Comparison of ENCODE assay signal across 8 mouse cellular contexts in genomic region chr2:120404823-120405765, GRCm38 (mm10). TPM values are rescaled to one million over a fixed set of nuclear protein-coding genes. Genes with fewer than 3 reads are reported as not detected.
DNase-seq lines count a peak whose midpoint lies in the region; ATAC-seq lines count a peak whose summit lies in the region.

No protein-coding gene starts in this region.

- 36% methylated on average over 14 of the region's 14 CpGs for WGBS in embryonic facial prominence, embryonic 13.5 days
- 43% methylated on average over 14 of the region's 14 CpGs for WGBS in hindbrain, embryonic 13.5 days
- 19% methylated on average over 14 of the region's 14 CpGs for WGBS in liver, embryonic 11.5 days
- 35% methylated on average over 14 of the region's 14 CpGs for WGBS in neural tube, embryonic 15.5 days

- no peak for ATAC-seq in embryonic facial prominence, embryonic 13.5 days (ENCODE audit: insufficient number of reproducible peaks, insufficient read depth, low FRiP score, low TSS enrichment, low read depth)
- no peak for ATAC-seq in hindbrain, embryonic 13.5 days (ENCODE audit: low FRiP score)
- ATAC-seq in liver, embryonic 11.5 days (replicated peaks; ENCODE audit: low FRiP score) = no peak
- no peak for ATAC-seq in neural tube, embryonic 15.5 days (ENCODE audit: low FRiP score)

- peak overlapping the region; percentile 68 for H3K4me3 ChIP-seq in embryonic facial prominence, embryonic 13.5 days
- H3K4me3 ChIP-seq in hindbrain, embryonic 13.5 days = peak overlapping the region; percentile 82
- H3K4me3 ChIP-seq in liver, embryonic 11.5 days (ENCODE audit: low read depth, low read length) = peak overlapping the region; percentile 58
- peak overlapping the region; percentile 87 for H3K4me3 ChIP-seq in neural tube, embryonic 15.5 days (replicated peaks)

- peak overlapping the region; percentile 94 for H3K27ac ChIP-seq in embryonic facial prominence, embryonic 13.5 days
- H3K27ac ChIP-seq in hindbrain, embryonic 13.5 days = peak overlapping the region; percentile 91
- peak overlapping the region; percentile 89 for H3K27ac ChIP-seq in liver, embryonic 11.5 days (ENCODE audit: low read depth, low read length)
- peak overlapping the region; percentile 92 for H3K27ac ChIP-seq in neural tube, embryonic 15.5 days (replicated peaks)

- intact Hi-C loops in heart, postnatal 25 days (cut with DNase I) = loop anchor here (5.0 kb wide), 2 partner anchors 53 to 327 kb away; partner anchors contain the start of gene Vps39

- H3K9me3 ChIP-seq in embryonic facial prominence, embryonic 13.5 days = peaks cover 4% of the 10 kb centered on the region; the same call in 1 of the 2 replicates
- peaks cover 14% of the 10 kb centered on the region for H3K9me3 ChIP-seq in hindbrain, embryonic 13.5 days
- H3K9me3 ChIP-seq in liver, embryonic 11.5 days (ENCODE audit: control insufficient read depth, low read length) = no peaks in the 10 kb centered on the region
- 0 out of 2 replicates have a peak, but pooled peaks cover 4% of the 10 kb centered on the region for H3K9me3 ChIP-seq in neural tube, embryonic 15.5 days (replicated peaks)

- DNase-seq in heart, adult 18-20 months = peak; percentile 3 to 10
- no peak for DNase-seq in heart, postnatal 25 days (ENCODE audit: low spot score)
- peak; percentile 35 for DNase-seq in liver, embryonic 11.5 days (ENCODE audit: low spot score)
- no peak for DNase-seq in gastrocnemius, postnatal 10 days
- no peak for DNase-seq in frontal cortex, adult 2 months (ENCODE audit: extremely low spot score in 1 of 2, low spot score in 1 of 2)

- peaks cover 15% of the 10 kb centered on the region for H3K4me1 ChIP-seq in embryonic facial prominence, embryonic 13.5 days
- H3K4me1 ChIP-seq in hindbrain, embryonic 13.5 days (replicated peaks) = peaks cover 26% of the 10 kb centered on the region
- peaks cover 8% of the 10 kb centered on the region for H3K4me1 ChIP-seq in liver, embryonic 11.5 days (replicated peaks; ENCODE audit: control insufficient read depth, insufficient read depth, low read length)
- peaks cover 27% of the 10 kb centered on the region for H3K4me1 ChIP-seq in neural tube, embryonic 15.5 days

- peak overlapping the region; percentile 80 for H3K4me2 ChIP-seq in embryonic facial prominence, embryonic 13.5 days
- peak overlapping the region; percentile 70 for H3K4me2 ChIP-seq in hindbrain, embryonic 13.5 days
- H3K4me2 ChIP-seq in liver, embryonic 11.5 days = peak overlapping the region; percentile 84
- peak overlapping the region; percentile 87 for H3K4me2 ChIP-seq in neural tube, embryonic 15.5 days

- no peaks in the 10 kb centered on the region for H3K27me3 ChIP-seq in embryonic facial prominence, embryonic 13.5 days
- no peaks in the 10 kb centered on the region for H3K27me3 ChIP-seq in hindbrain, embryonic 13.5 days
- no peaks in the 10 kb centered on the region for H3K27me3 ChIP-seq in liver, embryonic 11.5 days (replicated peaks; ENCODE audit: control insufficient read depth, insufficient read depth, low read length)
- no peaks in the 10 kb centered on the region for H3K27me3 ChIP-seq in neural tube, embryonic 15.5 days (replicated peaks)

- peak overlapping the region; percentile 80 for H3K9ac ChIP-seq in embryonic facial prominence, embryonic 13.5 days
- H3K9ac ChIP-seq in hindbrain, embryonic 13.5 days = peak overlapping the region; percentile 87
- peak overlapping the region; percentile 88 for H3K9ac ChIP-seq in liver, embryonic 11.5 days (ENCODE audit: low read depth, low read length)
- H3K9ac ChIP-seq in neural tube, embryonic 15.5 days (replicated peaks) = peak overlapping the region; percentile 79

- H3K36me3 ChIP-seq in embryonic facial prominence, embryonic 13.5 days = no peaks in the 10 kb centered on the region
- 0 out of 2 replicates have a peak, but pooled peaks cover 5% of the 10 kb centered on the region for H3K36me3 ChIP-seq in hindbrain, embryonic 13.5 days
- peaks cover 2% of the 10 kb centered on the region; the same call in 1 of the 2 replicates for H3K36me3 ChIP-seq in liver, embryonic 11.5 days (ENCODE audit: control insufficient read depth, insufficient read depth, low read length)
- no peaks in the 10 kb centered on the region; the same call in 1 of the 2 replicates for H3K36me3 ChIP-seq in neural tube, embryonic 15.5 days

RNA-seq across cellular contexts. Expression of gene Tmem87a, which starts 1.2 kb away (rescaled TPM):
- 10 to 100 TPM; 16.2 to 17.3 TPM for total RNA-seq in heart, adult 18-20 months (2021)
- total RNA-seq in heart, postnatal 25 days (2021) = 10 to 100 TPM; 16.3 to 17.5 TPM
- 11.9 and 16.4 TPM in 2 replicates for polyA plus RNA-seq in embryonic facial prominence, embryonic 13.5 days (2015; fragmentation: Nextera tagmentation; extraction: Ambion mirVana)
- 8.4 and 9.6 TPM in 2 replicates for polyA plus RNA-seq in hindbrain, embryonic 13.5 days (2015; fragmentation: Nextera tagmentation; extraction: Ambion mirVana)
- 7.1 and 9.2 TPM in 2 replicates for polyA plus RNA-seq in liver, embryonic 11.5 days (2014; fragmentation: Nextera tagmentation; extraction: Ambion mirVana)
- polyA plus RNA-seq in neural tube, embryonic 15.5 days (2015; fragmentation: Nextera tagmentation; extraction: Ambion mirVana) = 7.3 and 9.4 TPM in 2 replicates
- total RNA-seq in gastrocnemius, postnatal 10 days (2021) = 10 to 100 TPM; 36.4 to 40.4 TPM
- 23.2 and 24.1 TPM in 2 replicates for polyA plus RNA-seq in frontal cortex, adult 2 months (2012; rRNA removed)

RNA-seq across cellular contexts. Expression of gene Ganc, which starts 1.4 kb away (rescaled TPM):
- total RNA-seq in heart, adult 18-20 months (2021) = 10 to 100 TPM; 26.0 to 27.1 TPM
- 10 to 100 TPM; 23.1 to 25.2 TPM for total RNA-seq in heart, postnatal 25 days (2021)
- polyA plus RNA-seq in embryonic facial prominence, embryonic 13.5 days (2015; fragmentation: Nextera tagmentation; extraction: Ambion mirVana) = 8.0 and 8.6 TPM in 2 replicates
- polyA plus RNA-seq in hindbrain, embryonic 13.5 days (2015; fragmentation: Nextera tagmentation; extraction: Ambion mirVana) = 10.3 and 12.0 TPM in 2 replicates
- 7.8 and 8.5 TPM in 2 replicates for polyA plus RNA-seq in liver, embryonic 11.5 days (2014; fragmentation: Nextera tagmentation; extraction: Ambion mirVana)
- polyA plus RNA-seq in neural tube, embryonic 15.5 days (2015; fragmentation: Nextera tagmentation; extraction: Ambion mirVana) = 10.1 and 10.7 TPM in 2 replicates
- total RNA-seq in gastrocnemius, postnatal 10 days (2021) = 10 to 100 TPM; 29.1 to 30.8 TPM
- polyA plus RNA-seq in frontal cortex, adult 2 months (2012; rRNA removed) = 10.5 and 11.1 TPM in 2 replicates

RNA-seq across cellular contexts. Expression of gene Capn3, which starts 50.7 kb away (rescaled TPM):
- 1 to 10 TPM; 2.8 to 2.9 TPM for total RNA-seq in heart, adult 18-20 months (2021)
- total RNA-seq in heart, postnatal 25 days (2021) = 1 to 10 TPM; 1.1 to 1.7 TPM
- 0.37 and 0.87 TPM in 2 replicates for polyA plus RNA-seq in embryonic facial prominence, embryonic 13.5 days (2015; fragmentation: Nextera tagmentation; extraction: Ambion mirVana)
- 1.5 and 1.6 TPM in 2 replicates for polyA plus RNA-seq in hindbrain, embryonic 13.5 days (2015; fragmentation: Nextera tagmentation; extraction: Ambion mirVana)
- 6.3 and 7.5 TPM in 2 replicates for polyA plus RNA-seq in liver, embryonic 11.5 days (2014; fragmentation: Nextera tagmentation; extraction: Ambion mirVana)
- polyA plus RNA-seq in neural tube, embryonic 15.5 days (2015; fragmentation: Nextera tagmentation; extraction: Ambion mirVana) = 1.3 and 2.2 TPM in 2 replicates
- 10 to 100 TPM; 92.4 to 94.1 TPM for total RNA-seq in gastrocnemius, postnatal 10 days (2021)
- 6.1 and 10.3 TPM in 2 replicates for polyA plus RNA-seq in frontal cortex, adult 2 months (2012; rRNA removed)

RNA-seq across cellular contexts. Expression of gene Vps39, which starts 52.2 kb away (rescaled TPM):
- total RNA-seq in heart, adult 18-20 months (2021) = 10 to 100 TPM; 34.4 to 35.4 TPM
- 10 to 100 TPM; 27.0 to 37.8 TPM for total RNA-seq in heart, postnatal 25 days (2021)
- polyA plus RNA-seq in embryonic facial prominence, embryonic 13.5 days (2015; fragmentation: Nextera tagmentation; extraction: Ambion mirVana) = 24.4 and 28.3 TPM in 2 replicates
- 44.8 and 47.4 TPM in 2 replicates for polyA plus RNA-seq in hindbrain, embryonic 13.5 days (2015; fragmentation: Nextera tagmentation; extraction: Ambion mirVana)
- polyA plus RNA-seq in liver, embryonic 11.5 days (2014; fragmentation: Nextera tagmentation; extraction: Ambion mirVana) = 15.5 and 19.8 TPM in 2 replicates
- 35.1 and 36.6 TPM in 2 replicates for polyA plus RNA-seq in neural tube, embryonic 15.5 days (2015; fragmentation: Nextera tagmentation; extraction: Ambion mirVana)
- 10 to 100 TPM; 17.9 to 20.7 TPM for total RNA-seq in gastrocnemius, postnatal 10 days (2021)
- polyA plus RNA-seq in frontal cortex, adult 2 months (2012; rRNA removed) = 51.8 and 68.0 TPM in 2 replicates

Comparison
In these comparisons a context has a peak if more than half of its experiments do, and no peak if none do; other contexts are left out.
1. DNase-seq: peak in heart, adult 18-20 months (2 of 2) and liver, embryonic 11.5 days (single experiment); none in heart, postnatal 25 days (single experiment), gastrocnemius, postnatal 10 days (single experiment) and frontal cortex, adult 2 months (0 of 2).
2. Peak in every context shown above with its lines, with median percentiles within 50 percentile points of each other: H3K27ac ChIP-seq, H3K4me2 ChIP-seq, H3K4me3 ChIP-seq and H3K9ac ChIP-seq.